Mouse (Mus musculus) E14TG2a.4 (cell line): ENCODE data around the gene Psma2.

Source experiments
- H3K27me3 ChIP-seq: 2 replicates; pipeline ENCODE4 v1.6.1; 2014; ENCODE audit warnings: low read length, control low read depth; ENCODE audit not compliant: insufficient read depth
- H3K36me3 ChIP-seq: 2 replicates; pipeline ENCODE4 v1.6.1; 2014; ENCODE audit warnings: low read length, control low read depth; ENCODE audit not compliant: insufficient read depth
- H3K4me1 ChIP-seq: replicated peaks from 2 replicates; pipeline ENCODE4 v1.6.1; 2014; ENCODE audit warnings: low read depth, low read length, control low read depth
- H3K4me3 ChIP-seq: replicated peaks from 2 replicates; pipeline ENCODE4 v1.5.1; 2014; ENCODE audit warnings: mild to moderate bottlenecking, low read length
- H3K9me3 ChIP-seq: 2 replicates; pipeline ENCODE4 v1.6.1; 2014; ENCODE audit warnings: low read length, control low read depth
- CTCF ChIP-seq: conservative IDR thresholded peaks from 2 replicates; pipeline ENCODE4 v1.5.1; 2014; ENCODE audit warnings: low read length
- NANOG ChIP-seq: IDR thresholded peaks from 2 replicates; pipeline ENCODE4 v1.6.1; 2014; ENCODE audit warnings: borderline replicate concordance, low read length, mixed read lengths
- POU5F1 ChIP-seq: IDR thresholded peaks from 2 replicates; pipeline ENCODE4 v1.6.1; 2014; ENCODE audit warnings: low read length, borderline replicate concordance

Gene Psma2

GRCm38 (mm10) chr13:14612926-14613529 is at the start of gene Psma2, which contains the start of gene Mrpl32:
Psma2 (plus strand) TSS chr13:14613240.
Mrpl32 (minus strand) TSS chr13:14613165.
- Histone ChIP-seq H3K4me1 (peaks cover 22% of the 10 kb centered on the region), H3K27me3 (no peaks in the 10 kb centered on the region), H3K9me3 (no peaks in the 10 kb centered on the region), H3K4me3 (peak within 1 kb of the TSS; percentile 98), H3K36me3 (peaks cover 51% of the 10 kb centered on the region)
- TF ChIP-seq POU5F1 (no peak), CTCF (no peak), NANOG (no peak)

GRCm38 (mm10) chr13:14574128-14574527 is 38.9 kb upstream of the Psma2 start:
- H3K4me1 ChIP-seq: no peaks in the 10 kb centered on the region
- H3K9me3 ChIP-seq: no peaks in the 10 kb centered on the region; the same call in 1 of the 2 replicates
- no peak overlapping the region for H3K4me3 ChIP-seq
- H3K27me3 ChIP-seq: 0 out of 2 replicates have a peak, but pooled peaks cover 3% of the 10 kb centered on the region
- no peaks in the 10 kb centered on the region for H3K36me3 ChIP-seq
- TF ChIP-seq POU5F1 (no peak), NANOG (no peak), CTCF (no peak)

GRCm38 (mm10) chr13:14580392-14580791 is 32.6 kb upstream of the Psma2 start:
- Histone ChIP-seq H3K27me3 (no peaks in the 10 kb centered on the region), H3K36me3 (no peaks in the 10 kb centered on the region), H3K9me3 (no peaks in the 10 kb centered on the region), H3K4me3 (no peak overlapping the region), H3K4me1 (no peaks in the 10 kb centered on the region)
- TF ChIP-seq NANOG: no peak
- no peak for TF ChIP-seq CTCF
- TF ChIP-seq POU5F1: no peak

- no peak for TF ChIP-seq POU5F1
- TF ChIP-seq NANOG: no peak
- no peak for TF ChIP-seq CTCF
- no peaks in the 10 kb centered on the region for H3K36me3 ChIP-seq
- H3K27me3 ChIP-seq: no peaks in the 10 kb centered on the region
- peaks cover 16% of the 10 kb centered on the region for H3K4me1 ChIP-seq
- no peak overlapping the region for H3K4me3 ChIP-seq
- no peaks in the 10 kb centered on the region for H3K9me3 ChIP-seq
Measured at GRCm38 (mm10) chr13:14602744-14603143, 10.3 kb upstream of the Psma2 start.

- TF ChIP-seq NANOG (no peak), CTCF (no peak), POU5F1 (no peak)
- H3K4me1 ChIP-seq: peaks cover 26% of the 10 kb centered on the region
- peaks cover 30% of the 10 kb centered on the region for H3K36me3 ChIP-seq
- no peaks in the 10 kb centered on the region for H3K9me3 ChIP-seq
- H3K4me3 ChIP-seq: no peak overlapping the region
- no peaks in the 10 kb centered on the region for H3K27me3 ChIP-seq
Measured at GRCm38 (mm10) chr13:14607616-14608015, 5.4 kb upstream of the Psma2 start.

- Histone ChIP-seq H3K27me3 (no peaks in the 10 kb centered on the region), H3K4me3 (peak overlapping the region; percentile 98), H3K4me1 (peaks cover 20% of the 10 kb centered on the region), H3K9me3 (no peaks in the 10 kb centered on the region), H3K36me3 (peaks cover 46% of the 10 kb centered on the region)
- TF ChIP-seq POU5F1 (no peak), CTCF (no peak), NANOG (no peak)
Measured at GRCm38 (mm10) chr13:14612463-14612862, 577 bp upstream of the Psma2 start.

- H3K36me3 ChIP-seq: peaks cover 57% of the 10 kb centered on the region
- H3K4me3 ChIP-seq: peak overlapping the region; percentile 98
- no peaks in the 10 kb centered on the region for H3K9me3 ChIP-seq
- TF ChIP-seq POU5F1 (no peak), CTCF (no peak), NANOG (no peak)
- peaks cover 24% of the 10 kb centered on the region for H3K4me1 ChIP-seq
- H3K27me3 ChIP-seq: no peaks in the 10 kb centered on the region
Measured at GRCm38 (mm10) chr13:14613553-14613952, 513 bp downstream of the Psma2 start.

GRCm38 (mm10) chr13:14618724-14619123 is 5.7 kb downstream of the Psma2 start:
- Histone ChIP-seq H3K36me3 (peaks cover 69% of the 10 kb centered on the region), H3K4me3 (no peak overlapping the region), H3K9me3 (no peaks in the 10 kb centered on the region), H3K27me3 (no peaks in the 10 kb centered on the region), H3K4me1 (peaks cover 17% of the 10 kb centered on the region)
- no peak for TF ChIP-seq POU5F1
- peak; percentile 94 for TF ChIP-seq CTCF
- TF ChIP-seq NANOG: no peak
